Mouse (Mus musculus): Measurements from ENCODE around the gene Sipa1.

- no peak for TF ChIP-seq GATA1 (IDR thresholded peaks at IDR 0.05; ENCODE audit: low read length)
- no peak for TF ChIP-seq TAL1 (IDR thresholded peaks at IDR 0.05; ENCODE audit: low read length)
These were observed 15.7 kb downstream of the Sipa1 start for GRCm38 (mm10) chr19:5647791-5648190.

Measured in erythroblast, embryonic 14.5 days (primary cell).